Mouse (Mus musculus): Measurements from ENCODE around the gene Hspa2. TPM values are rescaled to one million over a fixed set of nuclear protein-coding genes. Genes with fewer than 3 reads are reported as not detected.
"Not testable (repeated sequence)": the region's sequence is repeated elsewhere in the genome, so short reads cannot be mapped to it uniquely, and the experiment has no call there.

Hspa2 gene
- total and polyA plus RNA-seq, 2 experiments from 2014 or later, result 8.7 to 15.0 TPM

DNA sequence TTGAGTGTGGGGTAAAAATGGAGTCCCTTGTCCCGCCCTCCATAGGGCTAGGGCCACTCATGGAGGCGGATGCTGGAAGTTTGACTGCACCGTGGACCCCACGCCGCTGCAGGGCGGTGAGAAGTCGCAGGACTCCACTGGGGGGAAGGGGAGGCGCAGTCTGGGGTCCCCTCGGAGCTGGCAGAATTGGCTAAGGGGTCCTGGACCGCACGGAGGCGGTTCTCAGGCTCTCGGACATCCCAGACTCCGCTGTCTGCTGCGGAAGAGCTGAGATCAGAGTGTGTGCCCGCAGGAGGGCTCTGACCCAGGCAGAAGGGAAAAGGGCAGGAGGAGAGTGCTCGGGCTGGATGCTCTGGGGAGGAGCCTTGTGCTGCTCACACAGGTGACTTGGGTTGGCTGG lies 31.1 kb downstream of the Hspa2 start:
- Histone ChIP-seq H3K4me2 (ENCODE audit: low read depth, low read length) (peak overlapping the region; percentile 56), H3K9me3 (replicated peaks; ENCODE audit: control insufficient read depth, low read length) (no peaks in the 10 kb centered on the region), H3K9ac (replicated peaks; ENCODE audit: low read depth, low read length) (0 out of 2 replicates have a peak overlapping the region, but pooled peaks have one; percentile 37), H3K27me3 (ENCODE audit: control insufficient read depth, insufficient read depth, low read length) (0 out of 2 replicates have a peak, but pooled peaks cover 8% of the 10 kb centered on the region), H3K4me3 (ENCODE audit: low read depth, low read length) (peak overlapping the region; percentile 40), H3K36me3 (replicated peaks; ENCODE audit: control insufficient read depth, insufficient read depth, low read length) (no peaks in the 10 kb centered on the region), H3K4me1 (ENCODE audit: control insufficient read depth, insufficient read depth) (peaks cover 8% of the 10 kb centered on the region; the same call in 1 of the 2 replicates), H3K27ac (ENCODE audit: low read depth) (no peak overlapping the region)
- ATAC-seq (ENCODE audit: insufficient read depth, low read depth) (no peak), DNase-seq (ENCODE audit: low spot score) (no peak)
- TF ChIP-seq CTCF (IDR thresholded peaks at IDR 0.05; ENCODE audit: low read depth) (no peak), EP300 (IDR thresholded peaks at IDR 0.05; ENCODE audit: low read depth) (no peak)
- 6% methylated on average over 17 of the region's 17 CpGs for WGBS

DNA sequence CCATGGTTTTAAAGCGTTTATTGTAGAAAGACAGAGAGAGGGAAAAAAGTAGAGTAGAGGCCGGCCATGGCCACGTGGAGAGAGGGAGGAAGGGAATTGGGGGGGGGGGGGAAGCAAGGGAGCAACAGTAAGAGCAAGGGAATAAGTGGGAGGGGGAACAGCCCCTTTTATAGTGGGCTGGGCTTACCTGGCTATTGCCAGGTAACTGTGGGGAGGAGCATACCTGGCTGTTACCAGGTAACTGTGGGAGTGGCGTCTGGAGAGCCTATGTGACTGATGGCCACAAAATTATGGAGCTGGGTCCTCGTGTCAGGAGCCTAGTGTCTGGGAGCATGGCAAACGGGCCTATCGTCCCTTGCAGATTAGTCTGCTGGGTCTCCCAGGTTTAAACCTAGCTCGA lies 31.6 kb downstream of the Hspa2 start:
- DNase-seq (ENCODE audit: low spot score), result no peak
- Histone ChIP-seq H3K27ac (ENCODE audit: low read depth) (no peak overlapping the region), H3K36me3 (replicated peaks; ENCODE audit: control insufficient read depth, insufficient read depth, low read length) (no peaks in the 10 kb centered on the region), H3K4me3 (ENCODE audit: low read depth, low read length) (no peak overlapping the region), H3K9me3 (replicated peaks; ENCODE audit: control insufficient read depth, low read length) (no peaks in the 10 kb centered on the region), H3K4me1 (ENCODE audit: control insufficient read depth, insufficient read depth) (peaks cover 8% of the 10 kb centered on the region; the same call in 1 of the 2 replicates), H3K27me3 (ENCODE audit: control insufficient read depth, insufficient read depth, low read length) (0 out of 2 replicates have a peak, but pooled peaks cover 8% of the 10 kb centered on the region), H3K4me2 (ENCODE audit: low read depth, low read length) (no peak overlapping the region), H3K9ac (replicated peaks; ENCODE audit: low read depth, low read length) (no peak overlapping the region)
- ATAC-seq (ENCODE audit: insufficient read depth, low read depth), result no peak
- WGBS, result 67% methylated on average over 8 of the region's 8 CpGs
- TF ChIP-seq CTCF (IDR thresholded peaks at IDR 0.05; ENCODE audit: low read depth) (no peak), EP300 (IDR thresholded peaks at IDR 0.05; ENCODE audit: low read depth) (no peak)

DNA sequence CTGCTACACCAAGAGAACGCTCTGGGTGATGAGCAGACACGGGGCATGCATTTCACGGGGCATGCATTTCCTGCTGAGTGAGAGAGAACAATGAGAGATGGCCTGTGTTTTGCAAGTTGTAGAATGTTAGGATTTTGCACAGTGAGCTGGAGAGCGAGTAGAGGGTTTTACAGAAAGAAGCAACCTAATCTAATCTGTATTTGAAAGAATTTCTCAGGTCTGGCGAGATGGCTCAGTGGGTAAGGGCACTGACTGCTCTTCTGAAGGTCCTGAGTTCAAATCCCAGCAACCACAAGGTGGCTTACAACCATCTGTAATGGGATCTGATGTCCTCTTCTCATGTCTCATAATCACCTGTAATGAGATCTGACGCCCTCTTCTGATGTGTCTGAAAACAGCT lies 39.5 kb downstream of the Hspa2 start:
- not testable (repeated sequence) for DNase-seq (ENCODE audit: low spot score); H3K9me3 ChIP-seq (replicated peaks; ENCODE audit: control insufficient read depth, low read length); ATAC-seq (ENCODE audit: insufficient read depth, low read depth); H3K4me1 ChIP-seq (ENCODE audit: control insufficient read depth, insufficient read depth); H3K4me3 ChIP-seq (ENCODE audit: low read depth, low read length); H3K36me3 ChIP-seq (replicated peaks; ENCODE audit: control insufficient read depth, insufficient read depth, low read length); H3K27me3 ChIP-seq (ENCODE audit: control insufficient read depth, insufficient read depth, low read length); H3K4me2 ChIP-seq (ENCODE audit: low read depth, low read length); H3K27ac ChIP-seq (ENCODE audit: low read depth); H3K9ac ChIP-seq (replicated peaks; ENCODE audit: low read depth, low read length)
- 66% methylated on average over 6 of the region's 6 CpGs for WGBS

DNA sequence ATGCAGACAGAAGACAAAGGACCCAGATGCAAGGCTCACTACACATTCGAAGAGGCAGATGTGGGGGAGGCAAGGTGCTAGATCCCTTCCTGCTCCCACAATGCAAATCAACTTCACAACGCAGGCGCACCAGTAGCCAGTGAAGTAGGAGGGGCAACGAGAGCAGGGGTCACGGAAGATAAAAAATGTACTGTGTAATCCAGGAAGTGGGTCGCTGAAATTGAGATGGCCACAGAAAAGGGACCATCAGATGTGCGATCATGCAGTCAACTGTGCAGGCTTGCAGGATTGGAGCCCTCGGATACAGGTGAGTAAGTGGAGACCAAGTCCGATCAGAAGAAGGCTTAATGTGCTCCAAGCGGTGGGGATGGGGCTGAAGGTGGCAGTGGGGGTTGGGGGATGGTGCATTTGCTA lies 40.4 kb downstream of the Hspa2 start:
- H3K4me3 ChIP-seq (ENCODE audit: low read depth, low read length), result peak overlapping the region; percentile 9; the same call in 1 of the 2 replicates
- DNase-seq (ENCODE audit: low spot score) (no peak), ATAC-seq (ENCODE audit: insufficient read depth, low read depth) (no peak)

DNA sequence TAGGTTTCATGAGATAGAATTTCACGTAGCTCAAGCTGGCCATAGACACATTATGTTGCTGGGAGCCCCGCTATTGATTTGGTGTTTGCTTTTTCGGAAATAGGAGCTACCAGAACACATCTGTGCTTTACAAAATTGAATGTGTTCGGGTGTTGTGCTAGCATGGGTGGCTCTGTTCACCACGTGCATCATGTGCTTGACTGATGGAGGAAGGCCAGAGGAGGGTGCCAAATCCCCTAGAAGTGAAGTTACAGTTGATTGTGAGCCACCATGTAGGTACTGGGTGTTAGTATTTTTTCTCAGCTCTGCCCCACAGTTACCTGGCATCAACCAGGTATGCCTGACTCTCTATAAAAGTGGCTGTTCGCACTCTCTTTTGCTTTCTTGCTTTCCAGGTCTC lies 40.9 kb downstream of the Hspa2 start:
- H3K27me3 ChIP-seq (ENCODE audit: control insufficient read depth, insufficient read depth, low read length), result no peaks in the 10 kb centered on the region
- H3K9me3 ChIP-seq (replicated peaks; ENCODE audit: control insufficient read depth, low read length), result no peaks in the 10 kb centered on the region
- peak overlapping the region; percentile 31; the same call in 1 of the 2 replicates for H3K4me2 ChIP-seq (ENCODE audit: low read depth, low read length)
- H3K4me1 ChIP-seq (ENCODE audit: control insufficient read depth, insufficient read depth), result peaks cover 4% of the 10 kb centered on the region; the same call in 1 of the 2 replicates
- TF ChIP-seq EP300 (IDR thresholded peaks at IDR 0.05; ENCODE audit: low read depth), result no peak
- TF ChIP-seq CTCF (IDR thresholded peaks at IDR 0.05; ENCODE audit: low read depth), result no peak
- H3K36me3 ChIP-seq (replicated peaks; ENCODE audit: control insufficient read depth, insufficient read depth, low read length), result no peaks in the 10 kb centered on the region
- ATAC-seq (ENCODE audit: insufficient read depth, low read depth) (no peak), DNase-seq (ENCODE audit: low spot score) (no peak)
- no peak overlapping the region for H3K9ac ChIP-seq (replicated peaks; ENCODE audit: low read depth, low read length)
- H3K27ac ChIP-seq (ENCODE audit: low read depth), result no peak overlapping the region
- peak overlapping the region; percentile 9; the same call in 1 of the 2 replicates for H3K4me3 ChIP-seq (ENCODE audit: low read depth, low read length)
- WGBS, result 78% methylated on average over 6 of the region's 6 CpGs

More for the DNA sequence above, 40.4 kb downstream of the Hspa2 start:
- Histone ChIP-seq H3K4me1 (ENCODE audit: control insufficient read depth, insufficient read depth) (peaks cover 4% of the 10 kb centered on the region; the same call in 1 of the 2 replicates), H3K36me3 (replicated peaks; ENCODE audit: control insufficient read depth, insufficient read depth, low read length) (no peaks in the 10 kb centered on the region), H3K9me3 (replicated peaks; ENCODE audit: control insufficient read depth, low read length) (no peaks in the 10 kb centered on the region), H3K27me3 (ENCODE audit: control insufficient read depth, insufficient read depth, low read length) (no peaks in the 10 kb centered on the region), H3K4me2 (ENCODE audit: low read depth, low read length) (peak overlapping the region; percentile 31; the same call in 1 of the 2 replicates), H3K9ac (replicated peaks; ENCODE audit: low read depth, low read length) (no peak overlapping the region), H3K27ac (ENCODE audit: low read depth) (no peak overlapping the region)
- WGBS, result 49% methylated on average over 10 of the region's 10 CpGs
- TF ChIP-seq EP300 (IDR thresholded peaks at IDR 0.05; ENCODE audit: low read depth), result no peak
- no peak for TF ChIP-seq CTCF (IDR thresholded peaks at IDR 0.05; ENCODE audit: low read depth)

DNA sequence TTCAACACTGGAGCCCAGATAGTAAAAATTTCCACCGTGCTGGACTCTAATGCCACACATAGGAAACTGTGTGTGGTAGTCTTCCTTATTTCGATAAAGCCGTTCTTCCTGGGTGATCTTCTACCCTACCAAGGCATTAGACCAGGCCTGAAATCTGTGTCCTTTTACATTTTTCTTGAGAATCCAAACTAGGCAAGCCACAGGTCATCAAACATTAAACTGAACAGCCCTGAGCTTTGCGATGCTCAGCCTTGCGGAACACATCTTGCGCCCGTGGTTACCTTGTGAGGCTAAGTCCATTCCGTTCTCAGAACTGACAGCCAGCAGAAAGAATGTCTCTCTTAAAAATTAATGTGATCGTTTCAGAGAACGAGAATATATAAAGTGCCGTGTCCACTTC lies 42.2 kb downstream of the Hspa2 start:
- no peak overlapping the region for H3K4me3 ChIP-seq (ENCODE audit: low read depth, low read length)
- no peak for TF ChIP-seq EP300 (IDR thresholded peaks at IDR 0.05; ENCODE audit: low read depth)
- TF ChIP-seq CTCF (IDR thresholded peaks at IDR 0.05; ENCODE audit: low read depth), result no peak
- H3K9me3 ChIP-seq (replicated peaks; ENCODE audit: control insufficient read depth, low read length), result no peaks in the 10 kb centered on the region
- no peak for ATAC-seq (ENCODE audit: insufficient read depth, low read depth)
- H3K9ac ChIP-seq (replicated peaks; ENCODE audit: low read depth, low read length), result no peak overlapping the region
- no peak overlapping the region for H3K27ac ChIP-seq (ENCODE audit: low read depth)
- no peak overlapping the region for H3K4me2 ChIP-seq (ENCODE audit: low read depth, low read length)
- 91% methylated on average over 11 of the region's 11 CpGs for WGBS
- DNase-seq (ENCODE audit: low spot score), result no peak
- no peaks in the 10 kb centered on the region for H3K27me3 ChIP-seq (ENCODE audit: control insufficient read depth, insufficient read depth, low read length)
- peaks cover 4% of the 10 kb centered on the region; the same call in 1 of the 2 replicates for H3K4me1 ChIP-seq (ENCODE audit: control insufficient read depth, insufficient read depth)
- H3K36me3 ChIP-seq (replicated peaks; ENCODE audit: control insufficient read depth, insufficient read depth, low read length), result no peaks in the 10 kb centered on the region

Measured in heart, postnatal 0 days (tissue).